Mouse (Mus musculus) heart, embryonic 14.5 days (tissue): ENCODE data around the gene Pard3. TPM values are rescaled to one million over a fixed set of nuclear protein-coding genes. Genes with fewer than 3 reads are reported as not detected.

Experiments used
- ATAC-seq: fragments of 200-750 bp; cut with Nextera tagmentation; 2 replicates; pipeline ENCODE4 v1.8.0; 2017; ENCODE audit warnings: low read depth, moderate TSS enrichment; ENCODE audit not compliant: insufficient number of reproducible peaks, insufficient read depth, low FRiP score
- H3K27ac ChIP-seq, 2 experiments: fragments of 200-500 bp in 1 of 2; fragments of 300-500 bp in 1 of 2; sonication (generic) in 1 of 2; replicated peaks in 1 of 2; 2 replicates each; pipeline ENCODE4 v1.5.1; 2012 to 2014; ENCODE audit warnings: low read depth in 2 of 2, low read length in 2 of 2, control low read depth in 1 of 2, mild to moderate bottlenecking in 1 of 2, mixed read lengths in 1 of 2; ENCODE audit not compliant: control insufficient read depth in 1 of 2, insufficient read depth in 1 of 2
- H3K27me3 ChIP-seq: fragments of 300-500 bp; sonication (generic); 2 replicates; pipeline ENCODE4 v1.6.1; 2014; ENCODE audit warnings: mild to moderate bottlenecking, low read length, control low read depth; ENCODE audit not compliant: control insufficient read depth, insufficient read depth
- H3K36me3 ChIP-seq: fragments of 300-500 bp; sonication (generic); 2 replicates; pipeline ENCODE4 v1.6.1; 2014; ENCODE audit warnings: mild to moderate bottlenecking, control low read depth, low read length, mixed read lengths; ENCODE audit not compliant: control insufficient read depth, insufficient read depth
- H3K4me1 ChIP-seq, 2 experiments: fragments of 200-500 bp in 1 of 2; fragments of 300-500 bp in 1 of 2; sonication (generic) in 1 of 2; 2 replicates each; pipeline ENCODE4 v1.6.1; 2012 to 2014; ENCODE audit warnings: low read length in 2 of 2, control low read depth in 1 of 2, mixed read lengths in 1 of 2; ENCODE audit not compliant: control insufficient read depth in 2 of 2, insufficient read depth in 2 of 2
- H3K4me2 ChIP-seq: fragments of 300-500 bp; sonication (generic); 2 replicates; pipeline ENCODE4 v1.6.1; 2014; ENCODE audit warnings: mild to moderate bottlenecking, low read length
- H3K4me3 ChIP-seq, 2 experiments: fragments of 200-500 bp in 1 of 2; fragments of 300-500 bp in 1 of 2; sonication (generic) in 1 of 2; 2 replicates each; pipeline ENCODE4 v1.5.1; 2012 to 2014; ENCODE audit warnings: low read length in 2 of 2, mild to moderate bottlenecking in 2 of 2, control low read depth in 1 of 2, low read depth in 1 of 2, moderate library complexity in 1 of 2; ENCODE audit not compliant: control insufficient read depth in 1 of 2, insufficient read depth in 1 of 2
- H3K9ac ChIP-seq: fragments of 300-500 bp; sonication (generic); 2 replicates; pipeline ENCODE4 v1.6.1; 2014; ENCODE audit warnings: mild to moderate bottlenecking, low read length
- H3K9me3 ChIP-seq: fragments of 300-500 bp; sonication (generic); 2 replicates; pipeline ENCODE4 v1.6.1; 2016; ENCODE audit warnings: low read length, control low read depth; ENCODE audit not compliant: control insufficient read depth
- WGBS: fragments of 180-500 bp; shearing (Covaris S2); extraction: QIAGEN DNeasy Blood & Tissue Kit; methylation state at CpG from one replicate; pipeline ENCODE4 v1.1.7; 2014; 5-methylcytosine and 5-hydroxymethylcytosine counted together
- polyA plus RNA-seq: library from polyadenylated mRNA; unstranded; fragments of >200 nt; fragmentation: Nextera tagmentation; extraction: Ambion mirVana; gene quantifications from 2 replicates; pipeline ENCODE4 v1.2.1, GENCODE M21; 2014

Pard3 gene
- polyA plus RNA-seq, 1 experiment from 2014 or later, result 21.2 TPM

GRCm38 (mm10) chr8:127535192-127535845 lies 471.6 kb downstream of the Pard3 start:
- no peak overlapping the region for H3K9ac ChIP-seq
- no peaks in the 10 kb centered on the region for H3K4me1 ChIP-seq
- H3K27me3 ChIP-seq, result no peaks in the 10 kb centered on the region
- no peak overlapping the region for H3K4me2 ChIP-seq
- H3K4me3 ChIP-seq, result no peak overlapping the region
- no peak overlapping the region for H3K27ac ChIP-seq
- ATAC-seq, result no peak
- 76% methylated on average over 8 of the region's 8 CpGs for WGBS
- H3K36me3 ChIP-seq, result no peaks in the 10 kb centered on the region
- H3K9me3 ChIP-seq, result no peaks in the 10 kb centered on the region

GRCm38 (mm10) chr8:127535846-127536220 lies 472.1 kb downstream of the Pard3 start:
- H3K9me3 ChIP-seq, result no peaks in the 10 kb centered on the region
- no peaks in the 10 kb centered on the region for H3K36me3 ChIP-seq
- no peaks in the 10 kb centered on the region for H3K27me3 ChIP-seq
- H3K4me1 ChIP-seq, result no peaks in the 10 kb centered on the region
- ATAC-seq, result no peak
- H3K4me3 ChIP-seq, result no peak overlapping the region
- H3K9ac ChIP-seq, result no peak overlapping the region
- WGBS, result 94% methylated on average over 1 of the region's 1 CpGs
- no peak overlapping the region for H3K4me2 ChIP-seq
- no peak overlapping the region for H3K27ac ChIP-seq

DNA sequence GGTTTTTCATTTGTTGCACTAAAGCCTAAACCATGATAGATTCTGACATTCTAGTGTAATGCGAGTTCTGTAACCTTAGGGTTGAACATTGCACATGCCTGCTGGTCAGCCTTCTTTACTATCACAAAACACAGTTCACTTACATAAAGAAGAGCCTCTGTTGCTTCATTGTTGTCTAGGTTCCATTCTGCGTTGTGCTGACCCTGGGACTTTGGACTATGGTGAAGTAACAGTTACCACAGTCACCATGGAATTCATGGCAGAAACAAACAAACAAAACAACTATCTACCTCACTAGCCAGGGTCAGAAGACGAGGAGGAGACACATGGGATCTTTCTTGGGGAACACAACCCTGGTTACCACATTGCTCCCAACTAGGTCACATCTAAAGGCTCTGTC lies 476.1 kb downstream of the Pard3 start:
- no peak overlapping the region for H3K27ac ChIP-seq
- no peak overlapping the region for H3K9ac ChIP-seq
- peaks cover 8 to 10% of the 10 kb centered on the region in 2 experiments for H3K4me1 ChIP-seq
- H3K36me3 ChIP-seq, result no peaks in the 10 kb centered on the region
- no peaks in the 10 kb centered on the region for H3K9me3 ChIP-seq
- 90% methylated on average over 3 of the region's 3 CpGs for WGBS
- H3K27me3 ChIP-seq, result no peaks in the 10 kb centered on the region
- no peak for ATAC-seq
- H3K4me2 ChIP-seq, result no peak overlapping the region
- H3K4me3 ChIP-seq, result no peak overlapping the region

DNA sequence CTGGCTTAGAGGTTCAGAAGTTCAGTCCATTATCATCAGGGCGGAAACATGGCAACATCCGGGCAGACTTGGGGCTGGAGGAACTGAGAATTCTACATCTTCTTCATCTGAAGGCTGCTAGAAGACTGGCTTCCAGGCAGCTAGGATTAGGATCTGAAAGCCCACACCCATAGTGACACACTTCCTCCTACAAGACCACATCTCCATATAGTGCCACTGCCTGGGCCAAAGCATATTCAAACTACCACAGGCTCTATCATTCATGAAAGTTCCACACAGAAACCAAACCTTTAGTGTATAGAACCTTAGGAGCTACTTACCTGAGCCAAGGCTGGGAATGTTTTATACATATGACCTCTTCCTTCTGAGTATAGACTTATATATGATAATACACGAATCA lies 476.6 kb downstream of the Pard3 start:
- Histone ChIP-seq H3K36me3 (no peaks in the 10 kb centered on the region), H3K4me2 (no peak overlapping the region), H3K9ac (no peak overlapping the region), H3K4me3 (no peak overlapping the region), H3K9me3 (no peaks in the 10 kb centered on the region), H3K4me1 (peaks cover 8 to 15% of the 10 kb centered on the region in 2 experiments), H3K27ac (no peak overlapping the region), H3K27me3 (no peaks in the 10 kb centered on the region)
- WGBS, result 88% methylated on average over 3 of the region's 3 CpGs
- ATAC-seq, result no peak

DNA sequence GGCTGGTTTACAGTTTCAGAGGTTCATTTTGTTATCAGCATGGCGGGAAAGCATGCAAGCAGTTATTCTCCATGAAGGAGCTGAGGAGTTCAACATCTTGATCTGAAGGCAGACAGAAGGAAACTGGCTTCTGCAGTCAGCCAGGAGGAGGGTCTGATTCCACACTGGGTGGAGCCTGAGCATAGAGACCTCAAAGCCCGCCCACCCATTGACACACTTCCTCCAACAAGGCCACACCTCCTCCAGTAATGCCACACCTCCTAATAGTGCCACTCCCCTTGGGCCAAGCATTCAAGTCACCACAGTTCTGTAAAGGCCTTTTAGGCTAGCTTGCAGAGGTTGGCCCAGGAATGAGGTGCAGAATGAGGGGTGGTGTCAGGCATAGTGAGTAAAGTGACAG lies 478.5 kb downstream of the Pard3 start:
- Histone ChIP-seq H3K4me1 (peaks cover 8 to 16% of the 10 kb centered on the region in 2 experiments), H3K9me3 (no peaks in the 10 kb centered on the region), H3K4me2 (no peak overlapping the region), H3K27me3 (no peaks in the 10 kb centered on the region), H3K9ac (no peak overlapping the region), H3K36me3 (no peaks in the 10 kb centered on the region), H3K4me3 (no peak overlapping the region), H3K27ac (no peak overlapping the region)
- 91% methylated on average over 2 of the region's 2 CpGs for WGBS
- ATAC-seq, result no peak

DNA sequence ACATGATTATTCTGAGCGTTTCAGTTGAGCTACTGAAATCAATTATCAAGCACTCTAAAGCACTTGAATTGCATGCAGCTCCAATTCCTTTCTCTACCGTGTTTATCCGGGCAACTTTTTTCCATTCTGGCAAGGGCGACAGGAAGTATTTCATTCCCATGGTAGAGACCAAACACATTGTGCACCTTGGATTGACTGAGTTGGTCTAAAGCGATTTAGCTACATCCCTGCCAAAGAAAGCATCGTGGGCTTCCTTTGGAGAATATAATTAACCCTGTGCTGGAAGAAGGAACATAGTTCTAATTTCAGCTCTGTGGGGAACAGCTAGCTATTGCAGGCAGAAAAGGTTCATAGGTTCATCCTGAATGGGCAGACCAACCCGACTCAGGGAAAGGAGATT lies 480.0 kb downstream of the Pard3 start:
- Histone ChIP-seq H3K4me1 (peaks cover 8 to 16% of the 10 kb centered on the region in 2 experiments), H3K36me3 (no peaks in the 10 kb centered on the region), H3K4me2 (no peak overlapping the region), H3K9ac (no peak overlapping the region), H3K9me3 (no peaks in the 10 kb centered on the region), H3K4me3 (no peak overlapping the region), H3K27ac (peak overlapping the region; percentile 34 to 45; a peak in 3 of 4 replicates), H3K27me3 (no peaks in the 10 kb centered on the region)
- WGBS, result 39% methylated on average over 7 of the region's 7 CpGs
- ATAC-seq, result 0 out of 2 replicates have a peak, but pooled peaks have one; percentile 54

DNA sequence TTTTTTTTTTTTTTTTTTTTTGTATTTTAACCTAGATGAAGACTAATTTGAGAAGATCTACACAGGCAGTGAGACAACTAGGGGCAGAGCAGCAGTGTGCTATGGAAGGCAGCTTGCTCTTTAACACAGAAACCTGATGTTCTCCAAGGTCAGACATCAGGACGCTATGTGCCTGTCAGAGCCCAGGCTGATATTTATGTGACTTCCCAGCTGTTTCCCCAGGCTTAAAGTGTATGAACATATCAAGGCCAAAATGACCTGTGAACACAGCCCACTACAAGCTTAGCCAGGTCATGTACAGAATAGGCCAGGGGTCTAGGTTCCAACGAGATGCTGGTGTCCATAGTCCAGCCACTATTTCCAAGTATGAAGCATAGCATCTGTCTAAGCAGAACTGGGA lies 482.5 kb downstream of the Pard3 start:
- Histone ChIP-seq H3K9me3 (no peaks in the 10 kb centered on the region), H3K9ac (no peak overlapping the region), H3K4me3 (no peak overlapping the region), H3K4me2 (no peak overlapping the region), H3K36me3 (no peaks in the 10 kb centered on the region), H3K4me1 (peaks cover 8 to 16% of the 10 kb centered on the region in 2 experiments), H3K27me3 (no peaks in the 10 kb centered on the region), H3K27ac (no peak overlapping the region)
- 63% methylated on average over 2 of the region's 2 CpGs for WGBS
- no peak for ATAC-seq

DNA sequence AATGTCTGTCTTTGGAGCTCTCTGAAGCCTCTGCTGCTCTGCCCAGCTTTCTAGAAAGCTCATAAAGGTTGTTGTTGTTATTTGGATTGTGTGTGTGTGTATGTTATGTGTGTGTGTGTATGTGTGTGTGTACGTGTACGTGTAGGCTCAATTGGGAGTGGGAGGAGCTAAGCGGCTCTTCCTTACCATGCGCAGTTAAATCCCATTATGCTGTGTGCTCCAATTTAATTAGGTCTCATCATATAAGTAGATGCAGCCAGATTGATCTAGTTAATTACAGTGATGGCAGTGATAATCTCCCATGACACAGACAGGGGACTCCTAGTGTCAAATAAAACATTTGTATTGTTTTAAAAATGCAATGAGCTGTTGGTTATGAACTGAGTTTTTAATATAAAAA lies 487.2 kb downstream of the Pard3 start:
- H3K27ac ChIP-seq, result no peak overlapping the region
- WGBS, result 94% methylated on average over 4 of the region's 4 CpGs
- no peak for ATAC-seq

More for the DNA sequence above, 487.2 kb downstream of the Pard3 start:
- no peaks in the 10 kb centered on the region for H3K36me3 ChIP-seq
- H3K4me2 ChIP-seq, result no peak overlapping the region
- no peak overlapping the region for H3K4me3 ChIP-seq
- H3K9ac ChIP-seq, result no peak overlapping the region
- H3K4me1 ChIP-seq, result peaks cover 0 to 2% of the 10 kb centered on the region in 2 experiments; a peak in 1 of 4 replicates
- H3K27me3 ChIP-seq, result no peaks in the 10 kb centered on the region
- H3K9me3 ChIP-seq, result no peaks in the 10 kb centered on the region
